Mouse (Mus musculus): ENCODE results near the gene Themis2. TPM values are rescaled to one million over a fixed set of nuclear protein-coding genes. Genes with fewer than 3 reads are reported as not detected.
"Not testable (repeated sequence)": the region's sequence is repeated elsewhere in the genome, so short reads cannot be mapped to it uniquely, and the experiment has no call there.

Gene Themis2
- polyA plus RNA-seq, 1 experiment from 2014 or later: 0.96 TPM

DNA sequence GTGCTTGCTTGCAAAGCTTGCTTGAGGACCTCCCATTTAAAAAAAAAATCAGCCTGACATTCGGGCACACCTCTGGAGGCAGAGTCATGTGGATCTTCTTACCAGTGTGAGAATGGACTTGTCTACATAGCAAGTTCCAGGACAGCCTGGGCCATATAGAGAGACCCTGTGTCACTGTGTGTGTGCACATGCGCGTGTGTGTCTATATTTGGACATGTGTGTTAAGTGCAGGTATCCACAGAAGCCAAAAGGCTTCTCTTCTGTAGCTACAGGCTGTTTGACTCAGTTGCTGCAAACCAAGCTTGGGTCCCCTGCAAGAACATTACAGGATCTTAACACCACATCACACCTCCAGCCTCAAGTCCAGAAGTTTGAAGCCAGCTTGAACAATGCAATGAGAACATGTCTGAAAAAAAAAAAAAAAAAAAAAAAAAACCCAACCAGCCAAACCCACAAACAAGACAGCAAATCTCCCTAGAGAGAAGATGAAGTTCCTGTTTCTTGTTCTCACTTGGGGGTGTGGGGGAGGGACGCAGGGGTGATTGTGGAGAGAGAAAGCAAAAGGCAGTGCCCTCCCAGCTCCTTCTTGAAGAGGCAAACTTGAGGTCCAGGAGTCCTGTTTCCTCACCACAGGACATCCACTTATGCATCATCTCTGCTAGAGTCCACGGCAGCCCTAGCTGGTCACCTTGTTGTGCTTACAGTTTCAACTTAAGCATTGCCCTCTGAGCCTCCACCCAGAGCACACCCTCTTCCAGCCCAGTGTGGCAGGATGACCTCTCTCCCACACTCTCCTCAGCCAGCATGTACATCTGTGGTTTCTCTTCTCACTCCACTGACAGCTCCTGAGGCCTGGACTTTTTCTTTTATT lies 11.8 kb upstream of the Themis2 start:
- H3K4me3 ChIP-seq: no peak overlapping the region
- no peaks in the 10 kb centered on the region for H3K9me3 ChIP-seq
- H3K4me1 ChIP-seq: 0 out of 2 replicates have a peak, but pooled peaks cover 2% of the 10 kb centered on the region
- no peak for ATAC-seq (ENCODE audit: borderline replicate concordance, extremely low read depth, low FRiP score, low TSS enrichment)
- H3K9ac ChIP-seq: no peak overlapping the region
- no peaks in the 10 kb centered on the region for H3K36me3 ChIP-seq
- H3K27ac ChIP-seq: no peak overlapping the region
- H3K4me2 ChIP-seq: no peak overlapping the region
- no peaks in the 10 kb centered on the region for H3K27me3 ChIP-seq
- 68% methylated on average over 5 of the region's 5 CpGs for WGBS

DNA sequence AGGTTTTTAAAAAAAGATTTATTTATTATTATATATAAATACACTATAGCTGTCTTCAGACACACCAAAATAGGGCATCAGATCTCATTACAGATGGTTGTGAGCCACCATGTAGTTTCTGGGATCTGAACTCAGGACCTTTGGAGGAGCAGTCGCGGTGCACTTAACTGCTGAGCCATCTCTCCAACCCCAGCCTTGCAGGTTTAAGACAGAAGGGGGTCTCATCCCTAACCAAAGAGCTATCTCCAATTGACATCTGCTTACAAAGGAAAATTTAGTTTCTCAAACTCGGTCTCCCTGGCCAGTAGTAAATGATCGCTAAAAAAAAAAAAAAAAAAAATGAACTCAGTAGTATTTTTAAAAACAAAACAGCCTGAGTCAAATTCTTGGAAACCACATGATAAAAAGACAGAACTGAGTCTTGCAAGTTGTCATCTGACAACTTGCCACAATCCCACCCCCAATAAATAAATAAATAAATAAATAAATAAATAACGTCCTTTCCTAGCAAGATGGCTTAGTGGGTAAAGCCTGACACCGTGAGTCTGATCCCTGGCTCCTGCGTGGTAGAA lies 10.5 kb upstream of the Themis2 start:
- Histone ChIP-seq H3K27me3 (no peaks in the 10 kb centered on the region), H3K9me3 (no peaks in the 10 kb centered on the region), H3K36me3 (no peaks in the 10 kb centered on the region), H3K27ac (no peak overlapping the region), H3K4me1 (0 out of 2 replicates have a peak, but pooled peaks cover 2% of the 10 kb centered on the region), H3K9ac (no peak overlapping the region), H3K4me2 (no peak overlapping the region), H3K4me3 (no peak overlapping the region)
- WGBS: 86% methylated on average over 7 of the region's 7 CpGs
- ATAC-seq (ENCODE audit: borderline replicate concordance, extremely low read depth, low FRiP score, low TSS enrichment): no peak

DNA sequence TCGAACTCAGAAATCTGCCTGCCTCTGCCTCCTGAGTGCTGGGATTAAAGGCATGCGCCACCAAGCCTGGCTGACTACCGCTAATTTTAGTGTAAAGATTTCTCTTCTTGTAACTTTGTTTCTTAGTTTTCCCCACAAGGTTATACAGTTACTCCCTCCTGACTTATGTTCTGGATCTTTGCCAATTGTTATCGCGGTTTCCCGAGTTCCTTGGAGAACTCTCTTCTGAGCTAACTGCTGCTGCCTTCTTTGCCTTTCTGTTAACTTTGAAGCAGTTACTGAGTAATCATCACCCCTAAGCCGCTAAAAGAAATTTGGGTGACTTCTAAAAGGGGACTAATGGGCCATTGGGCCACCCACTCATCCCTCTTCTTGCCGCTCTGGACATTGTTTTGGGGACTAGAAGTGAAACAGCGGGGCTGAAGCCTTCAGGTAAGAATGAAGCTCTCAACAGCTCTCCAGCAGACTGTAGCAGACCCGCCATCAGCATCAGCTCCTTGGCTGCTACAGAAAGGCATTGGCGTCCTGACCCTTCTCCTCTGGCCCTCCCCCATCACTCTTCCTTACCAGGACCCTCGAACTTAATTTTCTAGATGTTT lies 9.5 kb upstream of the Themis2 start:
- Histone ChIP-seq H3K4me3 (no peak overlapping the region), H3K27ac (no peak overlapping the region), H3K36me3 (no peaks in the 10 kb centered on the region), H3K9ac (no peak overlapping the region), H3K4me2 (no peak overlapping the region), H3K4me1 (0 out of 2 replicates have a peak, but pooled peaks cover 2% of the 10 kb centered on the region), H3K27me3 (no peaks in the 10 kb centered on the region), H3K9me3 (no peaks in the 10 kb centered on the region)
- 67% methylated on average over 12 of the region's 12 CpGs for WGBS
- ATAC-seq (ENCODE audit: borderline replicate concordance, extremely low read depth, low FRiP score, low TSS enrichment): no peak

DNA sequence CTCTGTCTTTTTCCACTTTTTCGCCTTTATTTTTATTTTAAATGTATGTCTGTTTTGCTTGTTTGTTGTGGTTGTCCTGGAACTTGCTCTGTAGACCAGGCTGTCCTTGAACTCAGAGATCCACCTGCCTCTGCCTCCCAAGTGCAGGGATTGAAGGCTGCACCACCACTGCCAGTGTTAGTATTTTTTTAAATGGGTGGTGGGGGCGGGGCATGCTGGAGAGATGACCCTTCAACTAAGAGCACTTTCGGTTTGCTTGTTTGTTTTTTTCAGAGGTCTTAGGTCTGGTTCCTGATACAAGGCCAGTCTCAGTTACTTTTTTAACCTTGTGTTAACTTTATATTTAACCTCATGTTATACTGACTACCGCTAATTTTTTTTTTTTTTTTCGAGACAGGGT lies 9.0 kb upstream of the Themis2 start:
- WGBS: 81% methylated on average over 5 of the region's 5 CpGs
- Histone ChIP-seq H3K27ac (no peak overlapping the region), H3K4me3 (no peak overlapping the region), H3K36me3 (no peaks in the 10 kb centered on the region), H3K4me2 (no peak overlapping the region), H3K9ac (no peak overlapping the region), H3K27me3 (no peaks in the 10 kb centered on the region), H3K4me1 (0 out of 2 replicates have a peak, but pooled peaks cover 2% of the 10 kb centered on the region), H3K9me3 (no peaks in the 10 kb centered on the region)
- no peak for ATAC-seq (ENCODE audit: borderline replicate concordance, extremely low read depth, low FRiP score, low TSS enrichment)

DNA sequence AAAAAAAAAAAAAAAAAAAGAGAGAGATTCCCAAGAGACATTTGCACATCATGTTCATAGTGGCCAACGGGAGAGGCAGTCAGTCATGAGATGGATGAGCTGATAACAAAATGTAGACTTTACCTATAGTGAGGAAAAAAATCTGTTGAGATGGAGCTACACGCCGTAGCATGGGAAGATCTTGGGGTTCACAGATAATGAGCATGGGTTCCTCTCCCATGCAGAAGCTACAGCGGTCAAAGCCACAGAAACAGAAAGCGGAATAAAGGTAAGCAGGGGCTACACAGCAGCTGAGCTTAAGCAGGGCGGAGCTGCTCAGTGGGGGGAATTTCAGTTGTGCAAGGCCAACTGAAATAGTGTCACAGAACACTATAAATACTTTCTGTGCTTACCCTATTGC lies 8.1 kb upstream of the Themis2 start:
- H3K27ac ChIP-seq: no peak overlapping the region
- no peaks in the 10 kb centered on the region for H3K36me3 ChIP-seq
- WGBS: 80% methylated on average over 6 of the region's 6 CpGs
- no peak overlapping the region for H3K4me2 ChIP-seq
- no peak for ATAC-seq (ENCODE audit: borderline replicate concordance, extremely low read depth, low FRiP score, low TSS enrichment)
- H3K4me1 ChIP-seq: 0 out of 2 replicates have a peak, but pooled peaks cover 2% of the 10 kb centered on the region
- no peaks in the 10 kb centered on the region for H3K9me3 ChIP-seq
- no peaks in the 10 kb centered on the region for H3K27me3 ChIP-seq
- H3K4me3 ChIP-seq: no peak overlapping the region
- no peak overlapping the region for H3K9ac ChIP-seq

DNA sequence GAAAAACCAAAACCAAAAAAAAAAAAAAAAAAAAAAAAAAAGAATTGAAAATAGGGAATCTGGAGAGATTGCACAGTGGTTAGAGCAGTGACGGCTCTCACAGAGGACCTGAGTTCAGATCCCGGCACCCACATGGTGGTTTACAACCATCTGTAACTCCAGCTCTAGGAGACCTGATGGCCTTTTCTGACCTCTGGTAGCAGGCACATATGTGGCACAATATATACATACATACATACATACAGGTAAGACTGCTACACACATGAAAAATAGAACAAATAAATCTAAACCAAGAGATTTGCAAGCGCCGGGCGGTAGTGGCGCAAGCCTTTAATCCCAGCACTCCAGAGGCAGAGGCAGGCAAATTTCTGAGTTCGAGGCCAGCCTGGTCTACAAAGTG lies 7.7 kb upstream of the Themis2 start:
- no peaks in the 10 kb centered on the region for H3K9me3 ChIP-seq
- H3K4me1 ChIP-seq: 0 out of 2 replicates have a peak, but pooled peaks cover 2% of the 10 kb centered on the region
- no peaks in the 10 kb centered on the region for H3K27me3 ChIP-seq
- 95% methylated on average over 7 of the region's 7 CpGs for WGBS
- H3K4me2 ChIP-seq: no peak overlapping the region
- no peak overlapping the region for H3K9ac ChIP-seq
- no peaks in the 10 kb centered on the region for H3K36me3 ChIP-seq
- no peak overlapping the region for H3K27ac ChIP-seq
- no peak for ATAC-seq (ENCODE audit: borderline replicate concordance, extremely low read depth, low FRiP score, low TSS enrichment)
- no peak overlapping the region for H3K4me3 ChIP-seq

DNA sequence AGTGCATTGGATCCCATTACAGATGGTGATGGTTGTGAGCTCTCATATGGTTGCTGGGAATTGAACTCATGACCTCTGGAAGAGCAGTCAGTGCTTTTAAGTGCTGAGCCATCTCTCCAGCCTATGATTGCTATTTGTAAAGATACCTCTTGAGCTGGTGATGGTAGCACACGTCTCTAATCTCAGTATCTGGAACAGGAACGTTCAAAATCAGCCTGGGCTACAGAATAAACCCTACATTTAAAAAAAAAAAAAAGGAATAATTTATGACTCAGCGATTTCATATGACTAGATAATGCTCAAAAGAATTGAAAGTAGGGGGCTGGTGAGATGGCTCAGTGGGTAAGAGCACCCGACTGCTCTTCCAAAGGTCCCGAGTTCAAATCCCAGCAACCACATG lies 7.0 kb upstream of the Themis2 start:
- Histone ChIP-seq H3K4me3 (no peak overlapping the region), H3K9me3 (no peaks in the 10 kb centered on the region), H3K36me3 (no peaks in the 10 kb centered on the region), H3K9ac (no peak overlapping the region), H3K27ac (no peak overlapping the region), H3K4me2 (no peak overlapping the region), H3K27me3 (no peaks in the 10 kb centered on the region), H3K4me1 (0 out of 2 replicates have a peak, but pooled peaks cover 2% of the 10 kb centered on the region)
- 84% methylated on average over 5 of the region's 5 CpGs for WGBS
- ATAC-seq (ENCODE audit: borderline replicate concordance, extremely low read depth, low FRiP score, low TSS enrichment): no peak

DNA sequence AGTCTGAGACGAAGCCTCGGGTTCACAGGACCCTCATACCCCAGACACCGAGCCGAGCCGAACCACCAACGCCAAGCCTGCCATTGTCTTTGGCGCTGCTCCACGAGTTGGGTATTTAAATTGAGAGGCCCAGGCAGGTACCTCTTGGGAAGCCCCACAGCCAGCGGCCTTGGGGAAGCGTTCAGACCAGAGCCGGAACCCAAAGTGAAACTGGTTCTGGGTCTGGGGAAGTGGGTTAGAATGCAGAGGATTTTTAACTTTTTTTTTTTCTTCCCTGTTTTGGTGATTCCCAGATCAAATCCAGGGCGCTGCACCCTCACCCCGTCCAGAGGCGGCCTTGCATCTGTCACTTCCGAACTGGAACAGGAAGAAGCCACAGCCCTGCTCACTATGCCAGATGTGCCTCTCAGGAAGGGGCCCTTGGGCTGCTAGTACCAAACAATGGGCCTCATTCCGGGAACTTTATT lies 6.0 kb upstream of the Themis2 start:
- H3K36me3 ChIP-seq: no peaks in the 10 kb centered on the region

DNA sequence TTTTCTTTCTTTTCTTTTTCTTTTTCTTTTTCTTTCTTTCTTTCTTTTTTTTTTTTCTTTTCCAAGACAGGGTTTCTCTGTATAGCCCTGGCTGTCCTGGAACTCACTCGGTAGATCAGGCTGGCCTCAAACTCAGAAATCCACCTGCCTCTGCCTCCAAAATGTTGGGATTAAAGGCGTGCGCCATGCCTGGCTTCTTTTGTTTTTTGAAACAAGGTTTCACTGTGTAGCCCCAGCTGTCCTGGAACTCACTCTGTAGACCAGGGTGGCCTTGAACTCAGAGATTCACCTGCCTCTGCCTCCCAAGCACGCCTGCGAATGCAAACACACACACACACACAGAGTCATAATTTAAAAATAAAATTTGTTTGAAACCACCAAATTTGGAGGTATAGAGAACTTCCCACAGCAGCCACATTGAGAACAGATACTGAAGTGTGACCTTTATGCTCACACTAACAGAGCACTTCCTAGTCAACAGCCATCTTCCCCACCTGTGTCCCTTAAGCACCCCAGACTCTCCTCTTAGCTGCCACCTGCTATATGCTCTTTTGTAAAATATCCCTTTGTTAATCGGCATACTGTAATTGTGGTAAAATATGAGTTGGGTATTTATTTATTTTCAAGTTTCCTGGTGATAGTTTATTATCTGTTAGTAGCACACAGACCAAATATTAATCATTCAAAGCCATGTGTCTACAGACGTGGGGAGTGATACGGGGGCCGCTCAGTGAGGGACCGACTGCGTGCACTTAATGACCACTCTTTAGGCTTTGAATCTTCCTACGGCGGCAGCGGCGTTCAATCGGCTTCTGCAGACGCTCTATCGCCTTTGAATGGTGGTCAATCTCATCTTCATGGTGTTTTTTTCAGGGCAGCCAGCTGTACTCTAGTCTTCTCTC lies 5.2 kb upstream of the Themis2 start:
- Histone ChIP-seq H3K4me3 (no peak overlapping the region), H3K9ac (no peak overlapping the region), H3K36me3 (no peaks in the 10 kb centered on the region), H3K4me2 (0 out of 2 replicates have a peak overlapping the region, but pooled peaks have one; percentile 25), H3K27ac (peak overlapping the region; percentile 57), H3K27me3 (no peaks in the 10 kb centered on the region), H3K4me1 (0 out of 2 replicates have a peak, but pooled peaks cover 2% of the 10 kb centered on the region), H3K9me3 (no peaks in the 10 kb centered on the region)
- ATAC-seq (ENCODE audit: borderline replicate concordance, extremely low read depth, low FRiP score, low TSS enrichment): no peak
- WGBS: 76% methylated on average over 18 of the region's 18 CpGs

More for the DNA sequence above, 6.0 kb upstream of the Themis2 start:
- Histone ChIP-seq H3K9me3 (no peaks in the 10 kb centered on the region), H3K4me3 (no peak overlapping the region), H3K4me1 (0 out of 2 replicates have a peak, but pooled peaks cover 2% of the 10 kb centered on the region), H3K27ac (peak overlapping the region; percentile 57), H3K27me3 (no peaks in the 10 kb centered on the region), H3K4me2 (peak overlapping the region; percentile 25; the same call in 1 of the 2 replicates), H3K9ac (no peak overlapping the region)
- no peak for ATAC-seq (ENCODE audit: borderline replicate concordance, extremely low read depth, low FRiP score, low TSS enrichment)
- 48% methylated on average over 16 of the region's 16 CpGs for WGBS

DNA sequence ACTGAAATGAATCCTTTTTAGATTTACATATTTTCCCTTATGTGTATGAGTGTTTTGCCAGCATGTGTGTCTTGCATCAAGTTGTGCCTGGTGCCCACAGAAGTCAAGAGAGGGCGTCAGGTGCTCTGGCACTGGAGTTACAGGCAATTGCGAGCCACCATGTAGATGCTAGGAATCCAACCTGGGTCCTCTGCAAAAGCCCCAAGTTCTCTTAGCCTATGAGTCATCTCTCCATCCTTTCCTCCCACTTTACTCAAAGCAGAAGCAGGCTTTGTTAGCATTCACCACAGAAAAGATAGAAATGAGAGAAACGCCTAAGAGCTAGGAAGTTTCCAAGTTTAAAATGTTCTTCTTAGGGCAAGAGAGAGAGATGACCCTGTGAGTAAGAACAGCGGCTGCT lies 3.7 kb upstream of the Themis2 start:
- H3K27ac ChIP-seq: no peak overlapping the region
- peaks cover 5% of the 10 kb centered on the region for H3K4me1 ChIP-seq
- no peak overlapping the region for H3K9ac ChIP-seq
- H3K27me3 ChIP-seq: peaks cover 14% of the 10 kb centered on the region
- H3K4me3 ChIP-seq: no peak overlapping the region
- H3K36me3 ChIP-seq: no peaks in the 10 kb centered on the region
- no peak overlapping the region for H3K4me2 ChIP-seq
- WGBS: 78% methylated on average over 4 of the region's 4 CpGs
- no peaks in the 10 kb centered on the region for H3K9me3 ChIP-seq
- no peak for ATAC-seq (ENCODE audit: borderline replicate concordance, extremely low read depth, low FRiP score, low TSS enrichment)

DNA sequence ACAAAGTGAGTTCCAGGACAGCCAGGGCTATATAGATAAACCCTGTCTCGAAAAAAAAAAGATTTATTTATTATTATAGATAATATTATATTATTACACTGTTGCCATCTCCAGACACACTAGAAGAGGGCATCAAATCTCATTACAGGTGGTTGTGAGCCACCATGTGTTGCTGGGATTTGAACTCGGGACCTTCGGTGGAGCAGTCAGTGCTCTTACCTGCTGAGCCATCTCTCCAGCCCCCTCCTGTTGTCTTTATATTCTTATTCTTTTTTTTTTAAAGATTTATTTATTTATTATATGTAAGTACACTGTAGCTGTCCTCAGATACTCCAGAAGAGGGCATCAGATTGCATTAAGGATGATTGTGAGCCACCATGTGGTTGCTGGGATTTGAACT lies 2.5 kb upstream of the Themis2 start:
- not testable (repeated sequence) for H3K4me2 ChIP-seq; H3K4me3 ChIP-seq; H3K27ac ChIP-seq; H3K4me1 ChIP-seq; ATAC-seq (ENCODE audit: borderline replicate concordance, extremely low read depth, low FRiP score, low TSS enrichment); H3K9me3 ChIP-seq; H3K9ac ChIP-seq; H3K36me3 ChIP-seq
- WGBS: 76% methylated on average over 3 of the region's 3 CpGs
- H3K27me3 ChIP-seq: peaks cover 19% of the 10 kb centered on the region
